Mouse (Mus musculus) CH12.LX (cell line): ENCODE results near the gene Pin4.
A peak's percentile ranks its signal among the peaks of the same experiment; 100 is the strongest.

Experiments used
- CTCF ChIP-seq, 2 experiments: IDR thresholded peaks in 1 of 2; conservative IDR thresholded peaks in 1 of 2; 2 replicates each; pipeline ENCODE4 v1.5.1; 2011 to 2012; ENCODE audit warnings: low read depth in 2 of 2, low read length in 2 of 2, improper control_type of control experiment in 1 of 2, inconsistent platforms in 1 of 2, mild to moderate bottlenecking in 1 of 2, moderate library complexity in 1 of 2
- ELF1 ChIP-seq: IDR thresholded peaks from 2 replicates; pipeline ENCODE4 v1.6.1; 2014; ENCODE audit warnings: low read depth, mild to moderate bottlenecking, inconsistent platforms, low read length, improper control_type of control experiment
- GABPA ChIP-seq: IDR thresholded peaks from 2 replicates; pipeline ENCODE4 v1.6.1; 2012; ENCODE audit warnings: low read depth, low read length, improper control_type of control experiment, inconsistent platforms; ENCODE audit not compliant: insufficient replicate concordance
- POLR2A ChIP-seq: IDR thresholded peaks from 2 replicates; pipeline ENCODE4 v1.6.1; 2011; ENCODE audit warnings: low read depth, mild to moderate bottlenecking, improper control_type of control experiment, low read length

DNA sequence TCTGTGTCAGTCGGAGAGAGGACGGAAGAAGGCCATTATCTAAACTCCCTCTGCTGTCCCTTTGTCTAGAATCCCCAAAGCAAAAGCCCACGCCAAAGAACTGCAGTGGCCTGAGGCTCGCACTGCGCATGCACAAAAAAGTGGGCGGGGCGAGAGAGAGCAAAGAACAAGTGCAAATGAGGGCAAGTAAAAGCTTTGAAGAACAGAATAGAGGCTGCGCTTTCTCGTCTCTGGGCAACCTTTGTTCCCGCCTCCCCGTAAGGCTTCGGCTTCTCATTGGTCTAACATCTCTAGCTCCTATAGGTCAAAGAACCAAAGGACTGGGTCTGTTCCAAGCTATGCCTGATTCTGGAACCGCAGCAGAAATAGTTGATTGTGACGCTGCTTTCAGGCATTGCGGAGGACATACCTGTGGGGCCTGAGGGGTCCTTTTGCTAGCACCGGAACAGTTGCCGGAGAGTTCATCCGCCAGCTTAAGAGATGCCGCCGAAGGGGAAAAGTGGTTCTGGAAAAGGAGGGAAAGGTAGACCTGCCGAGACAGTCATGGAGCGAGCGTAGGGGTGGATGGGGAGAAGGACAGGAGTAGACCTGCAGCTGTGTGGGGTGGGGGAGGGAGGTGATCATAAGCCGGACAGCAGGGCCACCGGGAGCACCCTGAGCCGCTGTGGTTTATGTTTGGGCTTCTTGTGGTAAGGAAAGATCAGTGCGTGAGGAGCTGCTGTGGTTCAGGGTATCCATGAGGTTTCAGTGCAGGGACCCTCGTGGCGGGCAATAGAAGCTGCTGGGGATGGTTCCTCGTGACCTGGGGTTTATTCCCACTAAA is at the start of gene Pin4:
- TF ChIP-seq GABPA (no peak; the same call in 1 of the 2 replicates), POLR2A (peak; percentile 57), CTCF (conservative IDR thresholded peaks at IDR 0.05 in 1 of 2, IDR thresholded peaks at IDR 0.05 in 1 of 2; ENCODE audit: low read depth in 2 of 2, low read length in 2 of 2) (0 out of 4 replicates have a peak, but pooled peaks of 1 of the 2 experiments have one; percentile 2), ELF1 (peak; percentile 78)
